Comparison of ENCODE assay signal across 25 mouse cellular contexts in the genomic region with DNA sequence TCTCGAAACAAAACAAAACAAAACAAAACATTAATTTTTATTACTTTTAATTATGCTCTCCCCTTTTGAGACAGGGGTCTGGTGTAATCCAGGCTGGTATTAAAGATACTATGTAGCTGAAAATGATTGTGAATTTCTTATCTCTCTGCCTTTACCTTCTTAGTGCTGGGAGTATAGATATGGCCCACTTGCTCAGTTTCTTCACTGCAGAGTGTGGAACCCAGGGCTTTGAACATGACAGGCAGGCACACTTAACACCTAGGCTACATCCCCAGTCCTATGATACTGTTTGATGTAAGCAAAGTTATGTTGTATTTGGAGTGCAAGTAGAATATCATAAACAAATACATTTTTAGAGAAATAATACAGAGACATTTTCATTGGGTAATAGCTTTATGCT.
"Had no signal": no experiment of that assay in that cellular context is flagged by ENCODE, and none has a peak within 500 bp of the region (broad histone marks: within the 10 kb centered on the region; RNA-seq: fewer than 3 reads in every experiment).

No protein-coding gene starts in this region.

- H3K4me3 ChIP-seq: gastrocnemius, adult 2 months; heart, embryonic 10.5 days; heart, embryonic 12.5 days; hindbrain, embryonic 10.5 days; hindbrain, embryonic 13.5 days; hindbrain, embryonic 15.5 days; kidney, embryonic 15.5 days; limb, embryonic 13.5 days had no signal

- H3K9me3 ChIP-seq: heart, embryonic 10.5 days; heart, embryonic 12.5 days; hindbrain, embryonic 10.5 days; hindbrain, embryonic 13.5 days; hindbrain, embryonic 15.5 days; kidney, embryonic 15.5 days; limb, embryonic 13.5 days had no signal

- H3K27me3 ChIP-seq: heart, embryonic 12.5 days; hindbrain, embryonic 13.5 days; hindbrain, embryonic 15.5 days; kidney, embryonic 15.5 days; limb, embryonic 13.5 days had no signal

- H3K4me2 ChIP-seq: heart, embryonic 12.5 days; hindbrain, embryonic 13.5 days; hindbrain, embryonic 15.5 days; kidney, embryonic 15.5 days; limb, embryonic 13.5 days had no signal

- H3K9ac ChIP-seq: heart, embryonic 12.5 days; hindbrain, embryonic 13.5 days; hindbrain, embryonic 15.5 days; kidney, embryonic 15.5 days; limb, embryonic 13.5 days had no signal

- DNase-seq: gastrocnemius, adult 2 months; gastrocnemius, postnatal 10 days; gastrocnemius, postnatal 25 days; heart, adult 18-20 months; heart, postnatal 10 days; heart, postnatal 4 days; kidney, adult 11 months; kidney, adult 2 months; kidney, adult 9 months; kidney, postnatal 14 days; kidney, postnatal 36 days; layer of hippocampus, adult 9-11 months; layer of hippocampus, postnatal 36 days; left cerebral cortex, postnatal 4 days had no signal

- H3K4me1 ChIP-seq: heart, embryonic 10.5 days; hindbrain, embryonic 10.5 days; hindbrain, embryonic 13.5 days; hindbrain, embryonic 15.5 days; kidney, embryonic 15.5 days; limb, embryonic 13.5 days had no signal

- H3K27ac ChIP-seq: gastrocnemius, adult 2 months; heart, embryonic 10.5 days; hindbrain, embryonic 10.5 days; hindbrain, embryonic 13.5 days; hindbrain, embryonic 15.5 days; hindbrain, postnatal 0 days; kidney, embryonic 15.5 days; kidney, postnatal 0 days; limb, embryonic 13.5 days had no signal

- ATAC-seq: forebrain, embryonic 16.5 days; hindbrain, postnatal 0 days; intestine, embryonic 16.5 days had no signal
